Mouse (Mus musculus): ENCODE results near the gene Olfr457.
"Not testable (repeated sequence)": the region's sequence is repeated elsewhere in the genome, so short reads cannot be mapped to it uniquely, and the experiment has no call there.

Olfr457 gene

GRCm38 (mm10) chr6:42476235-42476634, at the start of gene Olfr457:
Olfr457 (minus strand) TSS chr6:42476335.
- no peak for DNase-seq

- DNase-seq: no peak
Observed at GRCm38 (mm10) chr6:42513461-42513860, 37.3 kb upstream of the Olfr457 start.

DNA sequence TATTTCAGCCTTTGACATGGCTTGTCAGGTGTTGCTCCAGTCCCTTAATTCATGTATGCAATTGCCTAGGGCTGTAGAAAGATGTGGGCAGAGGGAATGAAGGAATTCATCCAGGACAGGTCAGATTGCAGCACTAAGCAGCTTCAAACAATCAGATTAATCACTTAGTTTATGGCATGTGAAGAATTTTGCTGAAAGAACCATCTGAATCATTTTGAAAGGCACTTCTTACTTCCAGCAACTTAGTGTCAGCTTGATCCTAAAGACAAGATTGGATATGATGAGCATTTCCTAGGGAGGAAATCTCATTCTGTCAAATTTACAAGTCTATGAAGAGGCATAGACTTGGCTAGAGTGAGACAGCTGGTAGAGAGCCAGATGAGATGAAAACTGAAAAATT, 33.2 kb upstream of the Olfr457 start:
- DNase-seq: no peak

GRCm38 (mm10) chr6:42503478-42503877, 27.3 kb upstream of the Olfr457 start:
- DNase-seq: no peak

- no peak for DNase-seq
Observed at GRCm38 (mm10) chr6:42489731-42490130, 13.6 kb upstream of the Olfr457 start.

GRCm38 (mm10) chr6:42487114-42487513, 11.0 kb upstream of the Olfr457 start, which contains the start of gene Olfr456:
Olfr456 (minus strand) TSS chr6:42487214.
- DNase-seq: no peak

- DNase-seq: no peak
Observed at GRCm38 (mm10) chr6:42484633-42485032, 8.5 kb upstream of the Olfr457 start.

DNA sequence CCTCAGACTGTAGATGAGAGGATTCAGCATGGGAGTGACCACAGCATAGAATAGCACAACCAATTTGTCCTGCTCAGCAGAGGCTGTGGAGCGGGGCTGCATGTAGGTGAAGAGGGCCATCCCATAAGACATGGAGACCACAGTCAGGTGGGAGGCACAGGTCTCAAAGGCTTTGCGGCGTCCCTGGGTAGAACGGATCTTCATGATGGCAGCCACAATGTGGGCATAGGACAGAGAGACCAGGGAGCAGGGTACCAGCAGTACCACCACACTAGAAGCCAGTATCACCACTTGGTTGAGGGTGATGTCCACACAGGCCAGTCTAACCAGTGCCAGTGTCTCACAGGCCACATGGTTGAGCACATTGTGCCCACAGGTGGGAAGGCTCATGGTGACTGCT, 4.8 kb downstream of the Olfr457 start:
- not testable (repeated sequence) for DNase-seq

- DNase-seq: no peak
Observed at GRCm38 (mm10) chr6:42470542-42470941, 5.6 kb downstream of the Olfr457 start.

- no peak for DNase-seq
Observed at GRCm38 (mm10) chr6:42465096-42465495, 11.0 kb downstream of the Olfr457 start, which contains the start of gene Olfr458. Olfr458 (minus strand) TSS chr6:42465196.

DNA sequence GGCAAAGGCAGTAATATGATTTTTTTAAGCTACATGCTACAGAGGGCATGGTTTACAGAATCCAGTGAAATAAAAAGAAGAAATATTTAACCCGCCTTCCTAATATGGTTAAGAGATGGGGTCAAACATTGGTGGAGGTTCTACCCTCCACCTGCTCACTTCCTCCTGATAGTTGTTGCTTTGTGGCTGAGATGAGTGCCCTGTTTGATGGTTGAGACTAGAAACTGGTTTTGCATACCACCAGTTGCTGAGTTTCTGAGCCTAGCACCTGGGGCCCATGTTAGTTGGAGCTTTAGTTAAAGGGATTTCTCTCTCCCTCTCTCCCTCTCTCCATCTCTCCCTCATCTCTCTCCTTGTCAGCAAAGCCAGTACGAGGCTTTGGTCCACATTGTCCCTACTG, 28.8 kb downstream of the Olfr457 start:
- DNase-seq: no peak

GRCm38 (mm10) chr6:42444491-42444890, 31.6 kb downstream of the Olfr457 start:
- no peak for DNase-seq

- no peak for DNase-seq
Observed at GRCm38 (mm10) chr6:42441395-42441794, 34.7 kb downstream of the Olfr457 start.

- no peak for DNase-seq
Observed at GRCm38 (mm10) chr6:42435490-42435889, 40.6 kb downstream of the Olfr457 start.

GRCm38 (mm10) chr6:42434446-42434845, 41.7 kb downstream of the Olfr457 start, which contains the start of gene Tas2r126:
Tas2r126 (plus strand) TSS chr6:42434535.
- no peak for DNase-seq

DNA sequence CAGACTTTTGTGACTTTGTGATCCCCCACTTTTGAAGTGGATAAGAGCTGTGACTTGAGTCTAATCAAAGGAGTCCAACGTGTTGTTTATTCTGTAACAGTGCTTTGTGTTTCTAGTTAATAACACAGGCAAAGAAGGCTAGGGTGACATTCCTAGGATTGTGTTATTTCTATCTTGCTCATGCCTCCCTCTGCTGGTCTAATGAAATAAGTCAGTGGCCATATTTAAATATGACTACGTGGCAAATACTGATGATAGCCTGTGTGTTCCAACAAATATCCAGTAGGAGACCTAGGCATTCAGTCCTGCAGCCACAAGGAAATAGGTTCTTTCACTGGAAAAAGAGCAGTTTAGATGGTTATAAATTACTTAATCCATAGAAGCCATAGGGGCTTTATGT, 42.6 kb downstream of the Olfr457 start:
- DNase-seq: no peak

- DNase-seq: peak; percentile 8
Observed at GRCm38 (mm10) chr6:42426337-42426736, 49.8 kb downstream of the Olfr457 start.

DNA sequence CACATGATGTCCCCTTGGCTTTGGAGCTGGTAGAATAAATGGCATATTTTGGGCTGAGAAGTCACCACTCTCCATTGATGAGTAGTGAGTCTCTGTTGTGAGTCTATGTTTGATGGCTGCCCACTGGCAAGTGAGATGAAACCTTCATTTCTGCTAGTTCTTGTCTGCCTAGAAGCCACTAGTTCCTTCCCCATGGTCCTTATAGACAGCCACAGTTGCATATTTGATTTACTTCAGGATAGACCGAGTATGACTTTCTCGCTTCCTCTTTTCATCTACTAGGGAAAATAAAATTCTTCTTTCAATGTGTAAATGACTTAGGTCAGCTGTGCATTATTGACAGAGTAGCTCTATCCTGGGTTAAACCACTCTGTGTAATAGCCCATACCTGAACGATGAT, 51.7 kb downstream of the Olfr457 start:
- no peak for DNase-seq

GRCm38 (mm10) chr6:42421439-42421838, 54.7 kb downstream of the Olfr457 start:
- no peak for DNase-seq

DNA sequence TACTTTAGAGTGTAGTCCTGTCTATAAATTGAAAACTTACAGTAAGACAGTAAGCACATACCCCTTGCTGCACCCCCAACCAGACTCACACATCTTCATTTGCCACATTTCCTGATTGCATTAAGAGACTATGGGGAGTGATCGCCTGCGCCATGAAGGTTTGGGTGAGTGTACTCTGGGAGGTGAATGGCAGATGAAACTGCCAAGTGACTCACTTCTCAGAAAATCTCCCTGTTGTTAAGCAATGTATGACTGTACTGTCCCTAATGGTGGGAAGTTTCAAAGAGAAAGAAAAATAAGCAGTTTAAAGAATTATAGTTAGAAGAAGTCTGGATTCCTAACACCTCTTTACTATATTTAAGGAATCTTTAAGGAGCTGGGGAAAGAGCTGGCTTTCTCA, 56.7 kb downstream of the Olfr457 start:
- no peak for DNase-seq
